Mouse (Mus musculus): ENCODE results near the gene Nupr1.
A peak's percentile ranks its signal among the peaks of the same experiment; 100 is the strongest.

Nupr1 gene

GRCm38 (mm10) chr7:126594862-126595561 is 35.6 kb downstream of the Nupr1 start, which contains the start of gene Il27:
Gene Il27, minus strand, starts transcription at chr7:126594941.
- DNase-seq, result no peak

- peak; percentile 37 for DNase-seq
Observed at GRCm38 (mm10) chr7:126587779-126588178, 42.9 kb downstream of the Nupr1 start.

- no peak for DNase-seq
Observed at GRCm38 (mm10) chr7:126586839-126587238, 43.8 kb downstream of the Nupr1 start.

- no peak for DNase-seq
Observed at GRCm38 (mm10) chr7:126585717-126586116, 44.9 kb downstream of the Nupr1 start, which contains the start of gene Cln3. Gene Cln3, minus strand, starts transcription at chr7:126585817.

GRCm38 (mm10) chr7:126584506-126584977 is 46.1 kb downstream of the Nupr1 start, which contains the start of gene Apobr:
Gene Apobr, plus strand, starts transcription at chr7:126584942.
- DNase-seq, result peak; percentile 35

GRCm38 (mm10) chr7:126583761-126584160 is 46.9 kb downstream of the Nupr1 start:
- DNase-seq, result no peak

- peak; percentile 92 for DNase-seq
Observed at GRCm38 (mm10) chr7:126583251-126583709, 47.4 kb downstream of the Nupr1 start.

- peak; percentile 39 for DNase-seq
Observed at GRCm38 (mm10) chr7:126582759-126583158, 47.9 kb downstream of the Nupr1 start.

- DNase-seq, result no peak
Observed at GRCm38 (mm10) chr7:126581661-126582060, 49.0 kb downstream of the Nupr1 start.

- no peak for DNase-seq
Observed at GRCm38 (mm10) chr7:126579172-126579571, 51.5 kb downstream of the Nupr1 start.

GRCm38 (mm10) chr7:126576946-126577345 is 53.7 kb downstream of the Nupr1 start:
- no peak for DNase-seq
